Mouse (Mus musculus) stomach, adult 2 months (tissue): ENCODE results near the gene Iffo1. TPM values are rescaled to one million over a fixed set of nuclear protein-coding genes. Genes with fewer than 3 reads are reported as not detected.

Source experiments
- polyA plus RNA-seq: library from polyadenylated mRNA; depleted of rRNA; stranded (reverse); fragments of >200 nt; gene quantifications from 2 replicates; pipeline ENCODE4 v1.2.3, GENCODE M21; 2012; rRNA removed

Gene Iffo1
- 9.6 and 10.3 TPM in 2 replicates for polyA plus RNA-seq

GRCm38 (mm10) chr6:125145001-125145400, at the start of gene Iffo1:
Gene Iffo1 (plus strand): TSS chr6:125145241.

GRCm38 (mm10) chr6:125095391-125096278, 49.4 kb upstream of the Iffo1 start, which contains the start of gene Chd4:
Gene Chd4 (plus strand): TSS chr6:125095981.

GRCm38 (mm10) chr6:125131302-125132156, 13.5 kb upstream of the Iffo1 start, which contains the start of gene Nop2:
Gene Nop2 (plus strand): TSS chr6:125131909.

GRCm38 (mm10) chr6:125166051-125166751, 21.2 kb downstream of the Iffo1 start, which contains the start of gene Gapdh:
Gene Gapdh (minus strand): TSS chr6:125166467.

GRCm38 (mm10) chr6:125191332-125192015, 46.4 kb downstream of the Iffo1 start, which contains the start of the genes Ncapd2 and Mrpl51:
Gene Ncapd2 (minus strand): TSS chr6:125191701.
Gene Mrpl51 (plus strand): TSS chr6:125191801.

Other genes starting within 250 kb of the Iffo1 start
- gene Lag3, start 233.5 kb upstream of the Iffo1 start, polyA plus RNA-seq, result 0.84 and 2.3 TPM in 2 replicates
- gene Ptms, start 225.1 kb upstream of the Iffo1 start, polyA plus RNA-seq, result 1,316 and 1,529 TPM in 2 replicates
- gene Mlf2, start 213.9 kb upstream of the Iffo1 start, polyA plus RNA-seq, result 194 and 239 TPM in 2 replicates
- 101 and 118 TPM in 2 replicates for gene Cops7a, start 179.7 kb upstream of the Iffo1 start, polyA plus RNA-seq
- gene Pianp, start 148.5 kb upstream of the Iffo1 start, polyA plus RNA-seq, result 7.0 and 7.5 TPM in 2 replicates
- 24.5 and 29.6 TPM in 2 replicates for gene Zfp384, start 136.1 kb upstream of the Iffo1 start, polyA plus RNA-seq
- 13.9 and 17.2 TPM in 2 replicates for gene Ing4, start 105.5 kb upstream of the Iffo1 start, polyA plus RNA-seq
- gene Acrbp, start 95.6 kb upstream of the Iffo1 start, polyA plus RNA-seq, result 8.2 and 12.1 TPM in 2 replicates
- 27.0 and 30.5 TPM in 2 replicates for gene Lpar5, start 77.3 kb upstream of the Iffo1 start, polyA plus RNA-seq
- 17.1 and 18.8 TPM in 2 replicates for gene Chd4, start 49.3 kb upstream of the Iffo1 start, polyA plus RNA-seq
- gene Nop2, start 13.3 kb upstream of the Iffo1 start, polyA plus RNA-seq, result 3.1 and 4.1 TPM in 2 replicates
- gene Gapdh, start 21.2 kb downstream of the Iffo1 start, polyA plus RNA-seq, result 1,141 and 2,470 TPM in 2 replicates
- 21.9 and 24.8 TPM in 2 replicates for gene Ncapd2, start 46.5 kb downstream of the Iffo1 start, polyA plus RNA-seq
- 20.7 and 26.9 TPM in 2 replicates for gene Mrpl51, start 46.6 kb downstream of the Iffo1 start, polyA plus RNA-seq
- gene Vamp1, start 70.3 kb downstream of the Iffo1 start, polyA plus RNA-seq, result 5.5 and 6.3 TPM in 2 replicates
- gene Tapbpl, start 86.6 kb downstream of the Iffo1 start, polyA plus RNA-seq, result 4.5 and 4.8 TPM in 2 replicates
- gene Cd27, start 91.8 kb downstream of the Iffo1 start, polyA plus RNA-seq, result 0.29 and 0.74 TPM in 2 replicates
- 0.13 and 0.34 TPM in 2 replicates for gene Tuba3a, start 140.8 kb downstream of the Iffo1 start, polyA plus RNA-seq
- 93.4 and 123 TPM in 2 replicates for gene Ltbr, start 168.6 kb downstream of the Iffo1 start, polyA plus RNA-seq
- 43.0 and 52.5 TPM in 2 replicates for gene Scnn1a, start 175.4 kb downstream of the Iffo1 start, polyA plus RNA-seq
- 77.9 and 83.3 TPM in 2 replicates for gene Tnfrsf1a, start 204.1 kb downstream of the Iffo1 start, polyA plus RNA-seq
- 5.0 and 5.6 TPM in 2 replicates for gene Plekhg6, start 235.6 kb downstream of the Iffo1 start, polyA plus RNA-seq